Mouse (Mus musculus): ENCODE data around the gene Skap1. TPM values are rescaled to one million over a fixed set of nuclear protein-coding genes. Genes with fewer than 3 reads are reported as not detected.

Skap1 gene
- total and polyA plus RNA-seq, 3 experiments: not detected

DNA sequence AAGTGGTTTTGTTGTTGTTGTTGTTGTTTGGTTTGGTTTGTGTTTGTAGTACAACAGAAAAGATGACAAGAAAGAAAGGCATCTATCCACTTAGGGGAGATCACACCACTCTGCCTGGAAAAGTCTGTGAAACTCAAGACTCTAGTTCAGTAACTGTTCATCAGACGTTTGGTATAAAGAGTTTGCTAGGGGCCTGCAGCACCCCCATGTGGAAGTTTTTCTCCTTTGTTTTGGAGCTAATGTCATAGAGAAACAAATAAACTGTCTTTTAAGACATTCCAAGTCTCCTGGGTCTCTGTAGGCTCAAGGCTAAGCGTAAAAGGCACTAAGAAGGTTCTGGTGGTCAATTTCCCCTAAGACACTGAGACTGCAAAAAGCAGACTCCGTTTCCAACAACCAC is 311.7 kb downstream of the Skap1 start:
- Histone ChIP-seq H3K27ac (ENCODE audit: control insufficient read depth, low read depth, low read length) (no peak overlapping the region), H3K27me3 (ENCODE audit: control insufficient read depth in 1 of 2, insufficient read depth in 2 of 2, low read length in 2 of 2) (no peaks in the 10 kb centered on the region)
- peak; percentile 32 for DNase-seq (ENCODE audit: low read depth, low spot score)

DNA sequence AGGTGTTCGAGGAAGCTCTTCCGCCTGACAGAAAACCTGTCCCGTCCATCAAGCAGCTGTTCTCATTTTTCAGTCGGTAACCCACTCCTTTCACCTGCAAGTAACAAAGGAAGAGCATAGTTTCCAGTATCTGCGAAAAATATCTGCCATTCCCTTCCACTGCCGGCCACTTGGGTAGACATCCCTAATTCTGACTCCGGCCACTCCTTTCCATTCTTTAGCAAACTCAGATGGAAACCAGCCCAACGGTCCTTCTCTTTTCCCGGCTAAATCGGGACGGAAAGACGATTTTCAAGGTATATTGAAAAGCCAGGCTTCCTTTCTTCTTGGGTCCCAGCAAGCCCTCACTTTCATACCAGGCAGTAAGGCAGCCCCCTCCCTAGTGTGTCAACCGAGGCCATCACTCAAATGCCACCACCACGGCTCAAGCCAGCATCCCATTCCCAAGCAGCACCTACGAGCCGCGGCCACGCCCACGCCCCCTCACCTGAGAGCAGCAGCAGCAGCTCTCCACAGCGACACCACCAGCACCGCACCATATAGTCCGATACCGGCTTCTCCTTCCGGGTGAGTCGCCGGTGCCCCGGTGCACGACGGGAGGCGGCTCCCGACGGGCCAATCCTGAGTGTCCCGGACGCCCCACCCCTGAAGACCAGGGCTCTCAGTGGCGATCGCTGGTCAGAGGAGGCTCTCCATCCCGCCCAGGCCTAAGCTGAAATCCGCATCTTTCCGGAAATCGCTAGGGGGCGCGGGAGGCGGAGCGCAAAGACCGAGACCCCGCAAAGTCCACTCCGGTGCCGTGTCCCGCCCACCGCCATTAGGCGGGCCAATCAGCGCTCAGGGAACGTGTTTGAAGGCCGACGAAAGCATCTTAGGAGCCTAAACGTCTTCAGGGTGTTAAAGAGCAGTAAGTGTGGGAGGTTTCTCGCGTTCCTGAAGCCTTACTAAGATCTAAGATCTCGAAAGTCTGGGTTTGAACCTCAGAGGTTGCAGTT is 312.9 kb downstream of the Skap1 start, which contains the start of gene Snx11:
Gene Snx11 (minus strand): TSS at position 592 of the 995 bp plus-strand sequence.
- H3K9me3 ChIP-seq (replicated peaks; ENCODE audit: insufficient read depth, low read length): no peaks in the 10 kb centered on the region
- peak within 1 kb of the TSS; percentile 88 for H3K27ac ChIP-seq (ENCODE audit: control insufficient read depth, low read depth, low read length)
- DNase-seq (ENCODE audit: low read depth, low spot score): peak; percentile 100
- H3K9ac ChIP-seq (ENCODE audit: control insufficient read depth, low read depth, low read length, poor library complexity, severe bottlenecking): peak within 1 kb of the TSS; percentile 76
- no peaks in the 10 kb centered on the region for H3K27me3 ChIP-seq (ENCODE audit: control insufficient read depth in 1 of 2, insufficient read depth in 2 of 2, low read length in 2 of 2)
- H3K36me3 ChIP-seq (ENCODE audit: control insufficient read depth in 1 of 2, insufficient read depth in 2 of 2, low read length in 2 of 2): peaks cover 3 to 8% of the 10 kb centered on the region in 2 experiments
- H3K4me3 ChIP-seq (ENCODE audit: control insufficient read depth in 1 of 2, insufficient read depth in 1 of 2, low read depth in 2 of 2, low read length in 2 of 2): peak within 1 kb of the TSS; percentile 63 to 83
- H3K79me2 ChIP-seq (ENCODE audit: control insufficient read depth, insufficient read depth, low read length, poor library complexity): peaks cover 7% of the 10 kb centered on the region
- H3K4me1 ChIP-seq (ENCODE audit: control insufficient read depth in 1 of 2, insufficient read depth in 2 of 2, low read length in 2 of 2): peaks cover 0 to 4% of the 10 kb centered on the region in 2 experiments; a peak in 3 of 4 replicates
- peak; percentile 56; the same call in 1 of the 2 replicates for TF ChIP-seq ETS1 (IDR thresholded peaks at IDR 0.05; ENCODE audit: low read depth, low read length)
- TF ChIP-seq KAT2A (conservative IDR thresholded peaks at IDR 0.05; ENCODE audit: low read depth, low read length): peak; percentile 79; the same call in 1 of the 2 replicates
- no peak; the same call in 1 of the 2 replicates for TF ChIP-seq ZNF384 (IDR thresholded peaks at IDR 0.05; ENCODE audit: low read depth, low read length)
- TF ChIP-seq MAX (IDR thresholded peaks at IDR 0.05; ENCODE audit: low read length): peak; percentile 25; the same call in 1 of the 2 replicates
- TF ChIP-seq TCF12 (IDR thresholded peaks at IDR 0.05; ENCODE audit: low read depth, low read length): peak; percentile 47
- TF ChIP-seq ZMIZ1 (IDR thresholded peaks at IDR 0.05; ENCODE audit: low read depth, low read length): peak; percentile 87; the same call in 1 of the 2 replicates
- no peak for TF ChIP-seq USF2 (IDR thresholded peaks at IDR 0.05; ENCODE audit: borderline replicate concordance in 1 of 2, insufficient read depth in 1 of 2, low read depth in 1 of 2, low read length in 2 of 2)
- no peak for TF ChIP-seq ZC3H11A (IDR thresholded peaks at IDR 0.05; ENCODE audit: low read depth, low read length)
- peak; percentile 34; the same call in 1 of the 2 replicates for TF ChIP-seq NRF1 (IDR thresholded peaks at IDR 0.05; ENCODE audit: insufficient read depth, low read depth, low read length, poor library complexity, severe bottlenecking)
- TF ChIP-seq TBP (IDR thresholded peaks at IDR 0.05; ENCODE audit: low read depth, low read length): peak; percentile 61
- TF ChIP-seq ELF1 (IDR thresholded peaks at IDR 0.05; ENCODE audit: low read depth, low read length): peak; percentile 95
- TF ChIP-seq POLR2A (IDR thresholded peaks at IDR 0.05; ENCODE audit: control insufficient read depth in 1 of 2, insufficient read depth in 1 of 2, low read depth in 1 of 2, low read length in 2 of 2, poor library complexity in 1 of 2): peak; percentile 74 to 92
- no peak for TF ChIP-seq UBTF (IDR thresholded peaks at IDR 0.05; ENCODE audit: borderline replicate concordance, insufficient read depth, low read depth, low read length)
- TF ChIP-seq NELFE (IDR thresholded peaks at IDR 0.05; ENCODE audit: low read depth, low read length): peak; percentile 83
- no peak for TF ChIP-seq MYB (IDR thresholded peaks at IDR 0.05; ENCODE audit: low read depth, low read length)
- no peak for TF ChIP-seq RAD21 (IDR thresholded peaks at IDR 0.05; ENCODE audit: low read depth, low read length)
- TF ChIP-seq POLR2AphosphoS5 (IDR thresholded peaks at IDR 0.05; ENCODE audit: borderline replicate concordance, low read depth, low read length): no peak
- TF ChIP-seq USF1 (IDR thresholded peaks at IDR 0.05; ENCODE audit: low read depth, low read length): 0 out of 2 replicates have a peak, but pooled peaks have one; percentile 8
- TF ChIP-seq GATA1 (IDR thresholded peaks at IDR 0.05; ENCODE audit: low read depth, low read length): no peak
- peak; percentile 96 for TF ChIP-seq SIN3A (IDR thresholded peaks at IDR 0.05; ENCODE audit: low read length)
- peak; percentile 18; the same call in 1 of the 2 replicates for TF ChIP-seq SMC3 (IDR thresholded peaks at IDR 0.05; ENCODE audit: low read depth, low read length)
- 0 out of 2 replicates have a peak, but pooled peaks have one; percentile 60 for TF ChIP-seq CHD1 (IDR thresholded peaks at IDR 0.05; ENCODE audit: low read depth, low read length)
- TF ChIP-seq MAZ (IDR thresholded peaks at IDR 0.05; ENCODE audit: low read depth, low read length): peak; percentile 95
- TF ChIP-seq ZKSCAN1 (IDR thresholded peaks at IDR 0.05; ENCODE audit: low read depth, low read length): no peak
- peak; percentile 91; the same call in 1 of the 2 replicates for TF ChIP-seq POLR2AphosphoS2 (IDR thresholded peaks at IDR 0.05; ENCODE audit: low read length)
- TF ChIP-seq RCOR1 (IDR thresholded peaks at IDR 0.05; ENCODE audit: low read depth, low read length): no peak

More for the DNA sequence above, 311.7 kb downstream of the Skap1 start:
- Histone ChIP-seq H3K9ac (ENCODE audit: control insufficient read depth, low read depth, low read length, poor library complexity, severe bottlenecking) (no peak overlapping the region), H3K4me3 (ENCODE audit: control insufficient read depth in 1 of 2, insufficient read depth in 1 of 2, low read depth in 2 of 2, low read length in 2 of 2) (no peak overlapping the region), H3K9me3 (replicated peaks; ENCODE audit: insufficient read depth, low read length) (no peaks in the 10 kb centered on the region), H3K79me2 (ENCODE audit: control insufficient read depth, insufficient read depth, low read length, poor library complexity) (peaks cover 7% of the 10 kb centered on the region), H3K4me1 (ENCODE audit: control insufficient read depth in 1 of 2, insufficient read depth in 2 of 2, low read length in 2 of 2) (peaks cover 0 to 2% of the 10 kb centered on the region in 2 experiments; a peak in 2 of 4 replicates), H3K36me3 (ENCODE audit: control insufficient read depth in 1 of 2, insufficient read depth in 2 of 2, low read length in 2 of 2) (peaks cover 3 to 6% of the 10 kb centered on the region in 2 experiments; a peak in 3 of 4 replicates)
- peak in 2 of 3 experiments; percentile 10 to 33; a peak in 2 of 6 replicates for TF ChIP-seq CTCF (IDR thresholded peaks at IDR 0.05 in 2 of 3, conservative IDR thresholded peaks at IDR 0.05 in 1 of 3; ENCODE audit: control insufficient read depth in 1 of 3, insufficient read depth in 1 of 3, low read depth in 2 of 3, low read length in 3 of 3, poor library complexity in 1 of 3, severe bottlenecking in 1 of 3)
- peak; percentile 13; the same call in 1 of the 2 replicates for TF ChIP-seq SMC3 (IDR thresholded peaks at IDR 0.05; ENCODE audit: low read depth, low read length)
- TF ChIP-seq NELFE (IDR thresholded peaks at IDR 0.05; ENCODE audit: low read depth, low read length): no peak
